Mouse (Mus musculus) lung, adult 2 months (tissue): ENCODE results near the gene Vsir. TPM values are rescaled to one million over a fixed set of nuclear protein-coding genes. Genes with fewer than 3 reads are reported as not detected.

Experiments used
- DNase-seq: peaks from one replicate; pipeline ENCODE4 v3.0.0; 2022
- H3K4me1 ChIP-seq: fragments of 200-500 bp; 2 replicates; pipeline ENCODE4 v1.6.1; 2011; ENCODE audit warnings: low read length; ENCODE audit not compliant: control insufficient read depth, insufficient read depth
- H3K4me3 ChIP-seq: fragments of 200-500 bp; replicated peaks from 2 replicates; pipeline ENCODE3; 2011; ENCODE audit warnings: low read depth, mild to moderate bottlenecking, control low read depth, low read length; ENCODE audit errors: extremely low read depth
- CTCF ChIP-seq: fragments of 200-500 bp; IDR thresholded peaks from 2 replicates; pipeline ENCODE4 v1.5.1; 2011; ENCODE audit warnings: mild to moderate bottlenecking, low read length, control low read depth; ENCODE audit not compliant: insufficient read depth
- POLR2A ChIP-seq: fragments of 200-500 bp; IDR thresholded peaks from 2 replicates; pipeline ENCODE4 v1.6.1; 2011; ENCODE audit warnings: low read depth, mild to moderate bottlenecking, control low read depth, low read length, borderline replicate concordance; ENCODE audit errors: extremely low read depth
- WGBS: fragments of 180-500 bp; shearing (Covaris S2); methylation state at CpG from one replicate; pipeline ENCODE4 v1.1.7; 2018; 5-methylcytosine and 5-hydroxymethylcytosine counted together
- polyA plus RNA-seq: library from polyadenylated mRNA; depleted of rRNA; stranded (reverse); fragments of >200 nt; gene quantifications from 2 replicates; pipeline ENCODE4 v1.2.3, GENCODE M21; 2012

Vsir gene
- polyA plus RNA-seq, 1 experiment: 87.9 TPM

DNA sequence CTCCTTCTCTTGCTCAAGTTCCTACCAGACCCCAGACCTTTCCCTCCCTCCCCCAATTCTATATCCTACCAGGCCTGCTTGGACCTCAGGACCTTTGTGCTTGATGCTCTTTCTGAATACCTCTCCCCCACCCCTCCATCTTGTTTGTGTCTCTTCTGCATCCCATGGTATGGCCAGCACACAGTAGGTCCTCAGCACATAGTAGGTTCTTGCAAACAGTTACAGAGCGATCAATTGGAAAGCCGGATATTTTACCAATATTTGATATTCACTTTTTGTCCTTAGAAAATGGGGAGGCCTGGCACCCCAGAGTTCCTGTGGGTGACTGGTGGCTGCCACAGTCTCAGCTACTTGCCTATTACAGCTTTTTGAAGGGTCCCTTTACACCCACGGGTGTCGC is 11.6 kb upstream of the Vsir start:
- H3K4me3 ChIP-seq: no peak overlapping the region
- TF ChIP-seq POLR2A (no peak), CTCF (no peak)
- H3K4me1 ChIP-seq: no peaks in the 10 kb centered on the region
- DNase-seq: no peak
- 93% methylated on average over 4 of the region's 4 CpGs for WGBS

GRCm38 (mm10) chr10:60341528-60341927 is 5.1 kb upstream of the Vsir start:
- no peak for TF ChIP-seq POLR2A
- TF ChIP-seq CTCF: no peak
- WGBS: 61% methylated on average over 9 of the region's 9 CpGs
- H3K4me1 ChIP-seq: peaks cover 4% of the 10 kb centered on the region
- DNase-seq: no peak
- H3K4me3 ChIP-seq: no peak overlapping the region

DNA sequence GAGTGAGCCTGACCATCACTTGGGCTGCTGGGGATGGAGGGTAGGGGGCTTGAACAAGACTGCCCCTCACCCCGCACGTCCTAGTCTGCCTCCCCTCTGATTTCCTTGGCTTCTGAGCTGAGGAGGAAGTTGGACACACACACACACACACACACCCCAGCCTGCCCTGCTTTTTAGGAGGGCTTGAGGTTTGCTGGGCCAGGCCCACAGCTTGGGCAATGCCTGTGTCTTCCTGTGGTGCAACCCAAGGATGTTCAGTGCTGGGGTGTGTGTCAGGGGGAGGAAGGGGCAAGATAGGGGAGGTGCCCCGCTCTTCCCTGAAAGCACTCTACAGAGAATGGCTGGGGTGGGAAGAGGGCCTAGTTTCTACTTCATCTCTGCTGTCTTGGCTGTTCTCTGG is 2.5 kb upstream of the Vsir start:
- TF ChIP-seq CTCF (no peak), POLR2A (no peak)
- no peak overlapping the region for H3K4me3 ChIP-seq
- no peak for DNase-seq
- WGBS: 53% methylated on average over 3 of the region's 3 CpGs
- H3K4me1 ChIP-seq: peaks cover 6% of the 10 kb centered on the region

GRCm38 (mm10) chr10:60346056-60346455 is 595 bp upstream of the Vsir start:
- WGBS: 72% methylated on average over 4 of the region's 4 CpGs
- TF ChIP-seq POLR2A: no peak
- no peak for TF ChIP-seq CTCF
- Histone ChIP-seq H3K4me1 (peaks cover 15% of the 10 kb centered on the region), H3K4me3 (no peak overlapping the region)
- no peak for DNase-seq

DNA sequence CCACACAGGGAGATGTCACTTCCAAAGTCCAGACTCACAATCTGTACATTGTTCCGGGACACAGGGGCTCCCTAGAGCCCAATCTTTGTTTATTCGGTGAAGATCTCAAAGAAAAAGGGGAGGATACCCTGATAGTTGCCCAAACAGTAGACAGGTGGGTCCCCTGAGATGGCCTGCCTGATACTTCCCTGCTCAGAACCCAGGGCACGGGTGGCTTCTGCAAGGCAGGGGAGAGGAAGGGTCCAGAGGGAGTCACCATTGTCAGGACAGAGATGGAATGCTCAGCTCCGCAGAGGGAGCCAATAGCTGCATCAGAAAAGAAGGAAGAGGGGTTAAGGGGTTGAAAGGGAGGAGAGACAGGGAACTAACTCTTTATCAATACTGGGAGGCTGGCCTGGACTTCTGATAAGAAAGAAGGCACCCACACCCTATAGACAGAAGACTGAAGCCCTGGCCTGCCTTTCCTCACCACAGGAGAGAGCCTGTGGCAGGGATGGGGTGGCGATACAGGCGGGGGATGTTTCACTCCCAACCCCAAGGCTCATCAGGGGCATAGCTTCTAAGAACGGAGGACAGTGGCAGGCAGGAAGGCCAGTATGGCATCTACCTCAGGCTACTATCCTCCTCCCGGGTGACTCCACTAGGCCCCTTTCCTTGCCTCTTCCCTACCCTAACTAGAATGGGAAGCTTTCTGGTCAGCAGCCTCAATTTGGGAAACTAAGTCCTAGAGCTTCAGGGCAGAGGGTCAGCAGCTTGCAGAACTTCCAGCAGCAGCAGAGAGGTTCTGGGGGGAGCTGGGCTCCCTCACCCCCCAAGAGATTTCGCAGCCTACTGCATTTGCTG is 1.3 kb downstream of the Vsir start:
- 49% methylated on average over 9 of the region's 9 CpGs for WGBS
- peak overlapping the region; percentile 77 for H3K4me3 ChIP-seq
- no peak for DNase-seq
- TF ChIP-seq CTCF (no peak), POLR2A (no peak)
- peaks cover 27% of the 10 kb centered on the region for H3K4me1 ChIP-seq

DNA sequence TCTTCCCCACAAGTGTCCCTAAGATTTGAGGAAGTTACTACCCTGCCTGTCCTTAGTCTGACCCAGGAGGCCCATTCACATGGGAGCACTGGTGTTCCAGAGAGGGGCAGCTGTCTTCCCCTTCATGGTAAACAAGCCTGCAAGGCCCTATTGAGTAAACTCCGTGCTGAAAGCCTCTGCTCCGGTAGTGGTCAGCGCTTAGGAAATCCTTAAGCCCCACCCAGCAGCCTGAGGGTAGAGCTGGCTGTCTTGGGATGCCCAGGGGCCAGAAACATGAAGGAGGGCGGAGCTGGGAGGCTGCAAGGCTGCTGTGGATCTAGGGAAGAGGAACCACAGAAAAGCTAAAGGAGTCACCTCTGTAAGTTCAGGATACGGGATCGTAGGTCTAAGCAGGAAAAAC is 2.4 kb downstream of the Vsir start:
- TF ChIP-seq CTCF (no peak), POLR2A (peak; percentile 39; the same call in 1 of the 2 replicates)
- DNase-seq: peak; percentile 58

DNA sequence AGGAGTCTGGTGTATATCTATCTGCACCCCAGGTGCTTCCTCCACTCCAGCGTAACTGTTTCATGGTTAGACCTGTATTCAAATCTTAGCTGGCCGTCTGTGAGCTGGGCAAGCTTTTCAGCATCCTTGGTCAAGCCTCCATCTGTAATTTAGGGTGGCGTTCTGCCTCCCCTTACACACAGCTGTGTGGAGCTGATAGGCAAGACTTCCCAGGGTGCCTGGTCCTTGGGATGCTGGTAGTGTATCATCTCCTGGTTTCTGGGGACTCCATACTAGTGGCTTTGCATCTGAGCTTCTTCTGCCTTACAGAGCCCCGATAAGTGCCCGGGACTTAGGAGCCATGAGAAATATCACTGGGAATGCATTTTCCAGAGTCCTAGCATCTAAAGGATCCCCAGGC is 3.0 kb downstream of the Vsir start:
- H3K4me1 ChIP-seq: peaks cover 29% of the 10 kb centered on the region
- TF ChIP-seq POLR2A: no peak
- TF ChIP-seq CTCF: no peak
- H3K4me3 ChIP-seq: no peak overlapping the region
- 72% methylated on average over 5 of the region's 5 CpGs for WGBS
- no peak for DNase-seq

More for the DNA sequence above, 2.4 kb downstream of the Vsir start:
- Histone ChIP-seq H3K4me1 (peaks cover 29% of the 10 kb centered on the region), H3K4me3 (peak overlapping the region; percentile 7)
- 27% methylated on average over 6 of the region's 6 CpGs for WGBS

DNA sequence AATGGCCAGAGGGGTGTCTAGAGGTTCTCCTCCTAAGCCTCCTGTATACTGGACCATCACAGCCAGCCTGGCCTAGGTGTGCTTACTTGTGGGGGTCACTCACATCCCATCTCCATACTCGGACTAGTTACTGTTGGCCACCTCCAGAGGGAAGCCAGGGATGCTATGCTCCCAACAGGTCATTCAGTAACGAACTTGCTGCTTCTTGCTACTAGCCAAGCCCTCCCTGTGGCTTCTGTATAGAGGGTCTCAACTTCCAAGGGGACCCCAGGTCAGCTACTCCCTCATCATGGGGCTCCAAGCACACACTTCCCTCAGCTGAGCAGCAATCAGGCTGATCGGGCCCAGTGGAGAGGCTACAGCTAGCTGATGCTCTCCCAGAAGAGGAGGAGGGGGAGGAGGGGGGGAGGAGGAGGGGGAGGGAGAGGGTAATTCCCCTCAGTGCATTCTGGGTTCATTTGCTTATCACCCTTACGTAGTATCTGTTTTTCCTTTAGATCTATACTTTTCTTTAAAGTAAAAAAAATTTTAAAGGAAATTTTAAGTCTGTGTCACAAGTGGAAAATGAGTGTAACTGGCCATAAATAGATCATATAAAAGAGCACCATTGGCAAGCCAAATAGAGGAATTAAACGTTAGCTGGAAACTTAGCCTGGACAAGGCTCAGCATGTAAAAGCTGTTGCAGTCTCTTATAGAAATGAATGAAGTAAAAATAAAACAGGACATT is 3.6 kb downstream of the Vsir start:
- Histone ChIP-seq H3K4me3 (peak overlapping the region; percentile 55), H3K4me1 (peaks cover 29% of the 10 kb centered on the region)
- WGBS: 35% methylated on average over 5 of the region's 5 CpGs
- no peak for DNase-seq
- TF ChIP-seq CTCF: no peak
- no peak for TF ChIP-seq POLR2A

- DNase-seq: peak; percentile 97
- H3K4me3 ChIP-seq: peak overlapping the region; percentile 55
- WGBS: 10% methylated on average over 3 of the region's 3 CpGs
- H3K4me1 ChIP-seq: peaks cover 29% of the 10 kb centered on the region
- TF ChIP-seq CTCF (no peak), POLR2A (no peak)
Measured at GRCm38 (mm10) chr10:60350805-60351167, 4.1 kb downstream of the Vsir start.

DNA sequence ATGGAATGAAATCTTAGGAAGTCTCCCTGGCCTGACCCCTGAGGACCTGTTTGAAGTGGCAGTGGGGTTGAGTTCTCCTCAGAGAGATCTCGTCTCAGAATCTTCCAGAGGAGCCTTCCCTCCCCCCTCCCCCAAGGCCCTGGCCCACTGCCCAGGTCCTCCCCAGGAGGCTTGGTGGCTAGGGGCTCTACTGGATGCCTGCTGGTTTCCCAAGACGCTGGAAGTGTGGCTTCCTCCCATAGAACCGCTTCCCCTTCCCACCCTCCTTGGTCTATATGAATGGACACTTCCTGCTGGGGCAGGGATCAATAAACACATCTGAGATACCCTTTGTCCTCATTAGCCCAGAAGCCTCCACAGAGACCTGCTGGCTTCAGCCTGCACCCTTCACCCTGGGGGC is 4.6 kb downstream of the Vsir start:
- no peak for DNase-seq
- H3K4me3 ChIP-seq: no peak overlapping the region
- peaks cover 28% of the 10 kb centered on the region for H3K4me1 ChIP-seq
- TF ChIP-seq POLR2A: no peak
- 11% methylated on average over 3 of the region's 3 CpGs for WGBS
